In genomic region chr1:185496791-185497460, GRCm38 (mm10) we compare ENCODE assay signal across 32 mouse cellular contexts. TPM values are rescaled to one million over a fixed set of nuclear protein-coding genes. Genes with fewer than 3 reads are reported as not detected.
DNase-seq lines count a peak whose midpoint lies in the region; ATAC-seq and TF ChIP-seq lines count a peak whose summit lies in the region.
"Had no signal": no experiment of that assay in that cellular context is flagged by ENCODE, and none has a peak within 500 bp of the region (broad histone marks: within the 10 kb centered on the region; RNA-seq: fewer than 3 reads in every experiment).

No protein-coding gene starts in this region.

- H3K4me1 ChIP-seq in forebrain, postnatal 0 days (ENCODE audit: insufficient read depth), result no peaks in the 10 kb centered on the region
- peaks cover 13% of the 10 kb centered on the region for H3K4me1 ChIP-seq in forebrain, embryonic 12.5 days
- H3K4me1 ChIP-seq in lung, adult 2 months (ENCODE audit: control insufficient read depth, insufficient read depth, low read length), result no peaks in the 10 kb centered on the region
- H3K4me1 ChIP-seq: midbrain, embryonic 15.5 days had no signal

- no peaks in the 10 kb centered on the region for H3K36me3 ChIP-seq in forebrain, postnatal 0 days (ENCODE audit: insufficient read depth)
- H3K36me3 ChIP-seq in forebrain, embryonic 12.5 days (replicated peaks), result no peaks in the 10 kb centered on the region
- H3K36me3 ChIP-seq: hindbrain, embryonic 10.5 days; limb, embryonic 13.5 days; liver, embryonic 12.5 days; midbrain, embryonic 15.5 days; neural tube, embryonic 13.5 days had no signal

- H3K9ac ChIP-seq in forebrain, postnatal 0 days, result no peak overlapping the region
- no peak overlapping the region for H3K9ac ChIP-seq in forebrain, embryonic 12.5 days
- H3K9ac ChIP-seq: limb, embryonic 13.5 days; liver, embryonic 12.5 days; midbrain, embryonic 15.5 days; neural tube, embryonic 13.5 days had no signal

- no peak for TF ChIP-seq CTCF in forebrain, postnatal 0 days (IDR thresholded peaks at IDR 0.05; ENCODE audit: low read depth)
- TF ChIP-seq CTCF in lung, adult 2 months (IDR thresholded peaks at IDR 0.05; ENCODE audit: insufficient read depth, low read length), result no peak

- H3K27me3 ChIP-seq in forebrain, postnatal 0 days (ENCODE audit: insufficient read depth, low read length), result no peaks in the 10 kb centered on the region
- no peaks in the 10 kb centered on the region for H3K27me3 ChIP-seq in forebrain, embryonic 12.5 days
- H3K27me3 ChIP-seq: CH12.LX; limb, embryonic 13.5 days; liver, embryonic 12.5 days; midbrain, embryonic 15.5 days; neural tube, embryonic 13.5 days had no signal

- intact Hi-C loops in left cerebral cortex, postnatal 4 days (cut with DNase I), result loop anchor here (5.0 kb wide), 1 partner anchor 35 kb away; no protein-coding TSS in a partner anchor

- no peak overlapping the region for H3K27ac ChIP-seq in forebrain, postnatal 0 days (ENCODE audit: low read depth, low read length)
- H3K27ac ChIP-seq in forebrain, embryonic 12.5 days, result no peak overlapping the region
- H3K27ac ChIP-seq: hindbrain, embryonic 10.5 days; limb, embryonic 13.5 days; liver, embryonic 12.5 days; macrophage; midbrain, embryonic 15.5 days; neural tube, embryonic 13.5 days had no signal

- peak; percentile 66 to 69 for DNase-seq in cerebellum, postnatal 10 days
- DNase-seq in cerebellum, adult 18-20 months, result no peak
- DNase-seq in forebrain, postnatal 0 days, result no peak
- peak; percentile 41 for DNase-seq in left cerebral cortex, postnatal 4 days
- DNase-seq in left cerebral cortex, adult 8-10 months (ENCODE audit: low spot score in 2 of 2), result no peak
- DNase-seq in Muller cell, postnatal 12 days (ENCODE audit: inconsistent ontology term), result peak; percentile 31
- no peak for DNase-seq in lung, adult 2 months
- DNase-seq: adrenal gland, postnatal 14 days; cerebellum, adult 11-12 months; cerebellum, postnatal 36 days; heart, postnatal 14 days; kidney, adult 9 months; kidney, postnatal 10 days; layer of hippocampus, adult 9-11 months; lung, adult 18-20 months; lung, postnatal 10 days; thymus, adult 2 months; thymus, postnatal 36 days had no signal

- no peak for TF ChIP-seq POLR2A in lung, adult 2 months (IDR thresholded peaks at IDR 0.05; ENCODE audit: borderline replicate concordance, extremely low read depth, low read depth, low read length)

- WGBS in forebrain, postnatal 0 days, result 38% methylated on average over 14 of the region's 14 CpGs
- 69% methylated on average over 14 of the region's 14 CpGs for WGBS in forebrain, embryonic 12.5 days
- 58% methylated on average over 14 of the region's 14 CpGs for WGBS in lung, adult 2 months

- H3K4me2 ChIP-seq in forebrain, postnatal 0 days (ENCODE audit: low read depth), result peak overlapping the region; percentile 8; the same call in 1 of the 2 replicates
- H3K4me2 ChIP-seq in forebrain, embryonic 12.5 days, result no peak overlapping the region
- H3K4me2 ChIP-seq: limb, embryonic 13.5 days; liver, embryonic 12.5 days; midbrain, embryonic 15.5 days; neural tube, embryonic 13.5 days had no signal

- no peaks in the 10 kb centered on the region for H3K9me3 ChIP-seq in forebrain, postnatal 0 days (ENCODE audit: low read length)
- no peaks in the 10 kb centered on the region for H3K9me3 ChIP-seq in forebrain, embryonic 12.5 days
- H3K9me3 ChIP-seq: hindbrain, embryonic 10.5 days; limb, embryonic 13.5 days; liver, embryonic 12.5 days; midbrain, embryonic 15.5 days; neural tube, embryonic 13.5 days had no signal

- no peak overlapping the region for H3K4me3 ChIP-seq in forebrain, postnatal 0 days (ENCODE audit: low read depth, low read length)
- H3K4me3 ChIP-seq in forebrain, embryonic 12.5 days (replicated peaks), result no peak overlapping the region
- no peak overlapping the region for H3K4me3 ChIP-seq in lung, adult 2 months (replicated peaks; ENCODE audit: extremely low read depth, low read depth, low read length)
- H3K4me3 ChIP-seq: hindbrain, embryonic 10.5 days; limb, embryonic 13.5 days; liver, embryonic 12.5 days; midbrain, embryonic 15.5 days; myocyte; neural tube, embryonic 13.5 days had no signal

- no peak for ATAC-seq in forebrain, postnatal 0 days
- no peak for ATAC-seq in forebrain, embryonic 12.5 days (ENCODE audit: low FRiP score)
- ATAC-seq: intestine, postnatal 0 days; liver, embryonic 12.5 days; midbrain, embryonic 15.5 days; Patski had no signal

RNA-seq across cellular contexts. Expression of gene Slc30a10, which starts 42.3 kb away (rescaled TPM):
- 12.9 and 15.8 TPM in 2 replicates for total RNA-seq in forebrain, postnatal 0 days (2014; rRNA removed)
- 3.2 and 5.0 TPM in 2 replicates for polyA plus RNA-seq in forebrain, postnatal 0 days (2015; fragmentation: Nextera tagmentation; extraction: Ambion mirVana)
- 4.4 and 4.6 TPM in 2 replicates for polyA plus RNA-seq in forebrain, embryonic 12.5 days (2016; fragmentation: Nextera tagmentation; extraction: Ambion mirVana)
- total RNA-seq in left cerebral cortex, postnatal 4 days (2021), result 10 to 100 TPM; 14.7 to 16.2 TPM
- total RNA-seq in left cerebral cortex, adult 8-10 months (2022), result 1 to 10 TPM; 8.1 to 9.0 (median 8.5) TPM
- 0.01 TPM in 1 of 2 replicates, not detected in the other for polyA plus RNA-seq in lung, adult 2 months (2012; rRNA removed)
- total RNA-seq: CH12.LX; gastrocnemius, adult 8-10 months; heart, adult 8-10 months; heart, postnatal 14 days had no signal
- polyA plus RNA-seq: C2C12, macrophage, myocyte, Patski had no signal

Comparison
In these comparisons a context has a peak if more than half of its experiments do, and no peak if none do; other contexts are left out.
1. DNase-seq: peak in cerebellum, postnatal 10 days (2 of 2), left cerebral cortex, postnatal 4 days (single experiment) and Muller cell, postnatal 12 days (single experiment); none in cerebellum, adult 18-20 months (0 of 2), forebrain, postnatal 0 days (single experiment), left cerebral cortex, adult 8-10 months (0 of 2) and lung, adult 2 months (single experiment).